Mouse (Mus musculus): ENCODE measurements around the gene Tspan10.
"Not testable (repeated sequence)": the region's sequence is repeated elsewhere in the genome, so short reads cannot be mapped to it uniquely, and the experiment has no call there.

The Tspan10 gene

GRCm38 (mm10) chr11:120442344-120442743, at the start of gene Tspan10:
Gene Tspan10, plus strand, starts transcription at chr11:120442644.
- no peak for DNase-seq

GRCm38 (mm10) chr11:120395661-120396060, 46.8 kb upstream of the Tspan10 start:
- no peak for DNase-seq

- DNase-seq: no peak
Observed at GRCm38 (mm10) chr11:120397602-120398001, 44.8 kb upstream of the Tspan10 start.

- no peak for DNase-seq
Observed at GRCm38 (mm10) chr11:120399319-120399718, 43.1 kb upstream of the Tspan10 start.

- DNase-seq: no peak
Observed at GRCm38 (mm10) chr11:120404814-120405213, 37.6 kb upstream of the Tspan10 start.

GRCm38 (mm10) chr11:120405867-120406266, 36.6 kb upstream of the Tspan10 start:
- no peak for DNase-seq

- DNase-seq: no peak
Observed at GRCm38 (mm10) chr11:120406445-120406844, 36.0 kb upstream of the Tspan10 start.

GRCm38 (mm10) chr11:120413621-120414020, 28.8 kb upstream of the Tspan10 start:
- not testable (repeated sequence) for DNase-seq

GRCm38 (mm10) chr11:120417852-120418251, 24.6 kb upstream of the Tspan10 start:
- no peak for DNase-seq

GRCm38 (mm10) chr11:120418592-120418991, 23.9 kb upstream of the Tspan10 start:
- DNase-seq: no peak

- peak; percentile 7 for DNase-seq
Observed at GRCm38 (mm10) chr11:120422651-120423568, 19.5 kb upstream of the Tspan10 start.

GRCm38 (mm10) chr11:120423569-120424295, 18.7 kb upstream of the Tspan10 start:
- DNase-seq: peak; percentile 64

GRCm38 (mm10) chr11:120426727-120427126, 15.7 kb upstream of the Tspan10 start:
- no peak for DNase-seq

GRCm38 (mm10) chr11:120437152-120437856, 5.1 kb upstream of the Tspan10 start, which contains the start of gene Nploc4:
Gene Nploc4, minus strand, starts transcription at chr11:120437708.
- peak; percentile 94 for DNase-seq

- DNase-seq: no peak
Observed at GRCm38 (mm10) chr11:120437857-120438385, 4.5 kb upstream of the Tspan10 start.

- no peak for DNase-seq
Observed at GRCm38 (mm10) chr11:120442765-120443280, 379 bp downstream of the Tspan10 start.

GRCm38 (mm10) chr11:120444106-120444505, 1.7 kb downstream of the Tspan10 start:
- DNase-seq: no peak

- no peak for DNase-seq
Observed at GRCm38 (mm10) chr11:120445475-120445874, 3.0 kb downstream of the Tspan10 start.

GRCm38 (mm10) chr11:120447179-120447578, 4.7 kb downstream of the Tspan10 start:
- DNase-seq: no peak

- no peak for DNase-seq
Observed at GRCm38 (mm10) chr11:120452246-120452645, 9.8 kb downstream of the Tspan10 start.

GRCm38 (mm10) chr11:120453306-120453705, 10.9 kb downstream of the Tspan10 start, which contains the start of gene Pde6g:
Gene Pde6g, minus strand, starts transcription at chr11:120453500.
- no peak for DNase-seq

GRCm38 (mm10) chr11:120454965-120455364, 12.5 kb downstream of the Tspan10 start:
- DNase-seq: no peak
